Mouse (Mus musculus): Measurements from ENCODE around the gene Ppt2. TPM values are rescaled to one million over a fixed set of nuclear protein-coding genes. Genes with fewer than 3 reads are reported as not detected.

Gene Ppt2
- polyA plus RNA-seq, 1 experiment from 2014 or later = 39.1 TPM

DNA sequence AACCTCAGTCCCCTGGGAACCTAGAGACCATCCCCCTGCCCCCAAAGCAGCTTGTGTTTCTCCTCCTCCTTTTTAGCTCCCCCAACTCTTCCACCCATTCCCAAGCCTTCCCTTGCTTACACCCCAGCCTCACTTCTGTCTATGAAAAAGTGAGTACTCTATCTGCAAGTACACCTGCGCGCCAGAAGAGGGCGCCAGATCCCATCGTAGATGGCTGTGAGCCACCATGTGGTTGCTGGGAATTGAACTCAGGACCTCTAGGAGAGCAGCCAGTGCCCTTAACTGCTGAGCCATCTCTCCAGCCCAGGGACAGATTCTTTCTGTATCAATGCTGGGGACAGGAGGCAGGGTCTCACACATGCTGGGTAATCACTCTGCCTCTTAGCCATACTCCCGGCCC is 56.4 kb downstream of the Ppt2 start:
- no peaks in the 10 kb centered on the region for H3K36me3 ChIP-seq
- no peak overlapping the region for H3K4me2 ChIP-seq

GRCm38 (mm10) chr17:34569919-34570318 is 58.4 kb downstream of the Ppt2 start:
- Histone ChIP-seq H3K27ac (no peak overlapping the region), H3K9me3 (replicated peaks) (0 out of 2 replicates have a peak, but pooled peaks cover 3% of the 10 kb centered on the region), H3K36me3 (no peaks in the 10 kb centered on the region), H3K27me3 (no peaks in the 10 kb centered on the region), H3K4me1 (peaks cover 11% of the 10 kb centered on the region), H3K4me3 (replicated peaks) (no peak overlapping the region), H3K9ac (no peak overlapping the region), H3K4me2 (no peak overlapping the region)
- WGBS = 76% methylated on average over 4 of the region's 4 CpGs
- no peak for ATAC-seq (replicated peaks; ENCODE audit: low FRiP score)

More for the DNA sequence above, 56.4 kb downstream of the Ppt2 start:
- Histone ChIP-seq H3K4me1 (peaks cover 5% of the 10 kb centered on the region), H3K4me3 (replicated peaks) (no peak overlapping the region), H3K9ac (no peak overlapping the region), H3K27me3 (no peaks in the 10 kb centered on the region), H3K27ac (no peak overlapping the region), H3K9me3 (replicated peaks) (0 out of 2 replicates have a peak, but pooled peaks cover 3% of the 10 kb centered on the region)
- 19% methylated on average over 5 of the region's 5 CpGs for WGBS
- ATAC-seq (replicated peaks; ENCODE audit: low FRiP score) = no peak

DNA sequence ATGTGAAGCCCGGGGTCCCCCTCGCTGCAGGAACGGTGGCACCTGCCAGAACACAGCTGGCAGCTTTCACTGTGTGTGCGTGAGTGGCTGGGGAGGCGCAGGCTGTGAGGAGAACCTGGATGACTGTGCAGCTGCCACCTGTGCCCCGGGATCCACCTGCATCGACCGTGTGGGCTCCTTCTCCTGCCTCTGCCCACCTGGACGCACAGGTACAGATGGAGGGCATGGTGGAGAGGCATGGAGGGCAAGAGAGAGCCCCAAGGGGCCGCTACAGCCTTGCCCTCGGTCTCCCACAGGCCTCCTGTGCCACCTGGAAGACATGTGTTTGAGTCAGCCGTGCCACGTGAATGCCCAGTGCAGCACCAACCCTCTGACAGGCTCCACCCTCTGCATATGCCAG is 59.9 kb downstream of the Ppt2 start:
- H3K4me3 ChIP-seq (replicated peaks) = no peak overlapping the region
- no peak overlapping the region for H3K4me2 ChIP-seq
- H3K9me3 ChIP-seq (replicated peaks) = 0 out of 2 replicates have a peak, but pooled peaks cover 3% of the 10 kb centered on the region
- H3K4me1 ChIP-seq = peaks cover 23% of the 10 kb centered on the region
- no peak for ATAC-seq (replicated peaks; ENCODE audit: low FRiP score)
- WGBS = 75% methylated on average over 13 of the region's 13 CpGs
- H3K27me3 ChIP-seq = no peaks in the 10 kb centered on the region
- H3K27ac ChIP-seq = no peak overlapping the region
- no peak overlapping the region for H3K9ac ChIP-seq
- H3K36me3 ChIP-seq = no peaks in the 10 kb centered on the region

DNA sequence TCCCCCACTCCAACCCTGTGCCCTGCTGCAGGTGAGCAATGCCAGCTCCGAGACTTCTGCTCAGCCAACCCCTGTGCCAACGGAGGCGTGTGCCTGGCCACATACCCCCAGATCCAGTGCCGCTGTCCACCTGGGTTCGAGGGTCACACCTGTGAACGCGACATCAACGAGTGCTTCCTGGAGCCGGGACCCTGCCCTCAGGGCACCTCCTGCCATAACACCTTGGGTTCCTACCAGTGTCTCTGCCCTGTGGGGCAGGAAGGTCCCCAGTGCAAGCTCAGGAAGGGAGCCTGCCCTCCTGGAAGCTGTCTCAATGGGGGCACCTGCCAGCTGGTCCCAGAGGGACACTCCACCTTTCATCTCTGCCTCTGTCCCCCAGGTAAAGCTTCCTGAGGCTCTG is 61.0 kb downstream of the Ppt2 start:
- ATAC-seq (replicated peaks; ENCODE audit: low FRiP score) = no peak
- Histone ChIP-seq H3K4me3 (replicated peaks) (no peak overlapping the region), H3K27me3 (no peaks in the 10 kb centered on the region), H3K4me1 (peaks cover 23% of the 10 kb centered on the region), H3K9me3 (replicated peaks) (0 out of 2 replicates have a peak, but pooled peaks cover 3% of the 10 kb centered on the region), H3K27ac (no peak overlapping the region), H3K4me2 (no peak overlapping the region), H3K9ac (no peak overlapping the region), H3K36me3 (no peaks in the 10 kb centered on the region)
- WGBS = 66% methylated on average over 9 of the region's 9 CpGs

Other genes with a start within 250 kb of the Ppt2 start
- gene BC051142, start 229.7 kb downstream of the Ppt2 start, polyA plus RNA-seq (2015; fragmentation: Nextera tagmentation; extraction: Ambion mirVana) = 0.32 and 0.77 TPM in 2 replicates
- 0.09 TPM in 1 of 2 replicates, not detected in the other for gene Btnl4, start 151.2 kb downstream of the Ppt2 start, polyA plus RNA-seq (2015; fragmentation: Nextera tagmentation; extraction: Ambion mirVana)
- not detected in 2 replicates for gene Btnl6, start 111.2 kb downstream of the Ppt2 start, polyA plus RNA-seq (2015; fragmentation: Nextera tagmentation; extraction: Ambion mirVana)
- 8.7 and 11.8 TPM in 2 replicates for gene Notch4, start 64.2 kb downstream of the Ppt2 start, polyA plus RNA-seq (2015; fragmentation: Nextera tagmentation; extraction: Ambion mirVana)
- 20.8 and 22.6 TPM in 2 replicates for gene Gpsm3, start 38.7 kb downstream of the Ppt2 start, polyA plus RNA-seq (2015; fragmentation: Nextera tagmentation; extraction: Ambion mirVana)
- gene Pbx2, start 37.2 kb downstream of the Ppt2 start, polyA plus RNA-seq (2015; fragmentation: Nextera tagmentation; extraction: Ambion mirVana) = 14.9 and 16.7 TPM in 2 replicates
- 6.5 and 7.5 TPM in 2 replicates for gene Ager, start 30.6 kb downstream of the Ppt2 start, polyA plus RNA-seq (2015; fragmentation: Nextera tagmentation; extraction: Ambion mirVana)
- 166 and 168 TPM in 2 replicates for gene Rnf5, start 24.8 kb downstream of the Ppt2 start, polyA plus RNA-seq (2015; fragmentation: Nextera tagmentation; extraction: Ambion mirVana)
- gene Agpat1, start 24.2 kb downstream of the Ppt2 start, polyA plus RNA-seq (2015; fragmentation: Nextera tagmentation; extraction: Ambion mirVana) = 60.8 and 72.2 TPM in 2 replicates
- 3.5 and 4.4 TPM in 2 replicates for gene Egfl8, start 12.5 kb downstream of the Ppt2 start, polyA plus RNA-seq (2015; fragmentation: Nextera tagmentation; extraction: Ambion mirVana)
- 0.24 and 0.35 TPM in 2 replicates for gene Prrt1, start 1.0 kb upstream of the Ppt2 start, polyA plus RNA-seq (2015; fragmentation: Nextera tagmentation; extraction: Ambion mirVana)
- 17.2 and 18.4 TPM in 2 replicates for gene Fkbpl, start 16.3 kb upstream of the Ppt2 start, polyA plus RNA-seq (2015; fragmentation: Nextera tagmentation; extraction: Ambion mirVana)
- 86.2 and 98.2 TPM in 2 replicates for gene Atf6b, start 18.6 kb upstream of the Ppt2 start, polyA plus RNA-seq (2015; fragmentation: Nextera tagmentation; extraction: Ambion mirVana)
- 0.35 and 0.75 TPM in 2 replicates for gene Tnxb, start 42.0 kb upstream of the Ppt2 start, polyA plus RNA-seq (2015; fragmentation: Nextera tagmentation; extraction: Ambion mirVana)
- gene C4b, start 115.4 kb upstream of the Ppt2 start, polyA plus RNA-seq (2015; fragmentation: Nextera tagmentation; extraction: Ambion mirVana) = 0.73 and 2.0 TPM in 2 replicates
- gene Cyp21a1, start 176.1 kb upstream of the Ppt2 start, polyA plus RNA-seq (2015; fragmentation: Nextera tagmentation; extraction: Ambion mirVana) = 11.1 and 45.4 TPM in 2 replicates
- gene Stk19, start 208.4 kb upstream of the Ppt2 start, polyA plus RNA-seq (2015; fragmentation: Nextera tagmentation; extraction: Ambion mirVana) = 29.4 and 29.6 TPM in 2 replicates
- 62.7 and 73.0 TPM in 2 replicates for gene Dxo, start 208.5 kb upstream of the Ppt2 start, polyA plus RNA-seq (2015; fragmentation: Nextera tagmentation; extraction: Ambion mirVana)
- gene Skiv2l, start 221.7 kb upstream of the Ppt2 start, polyA plus RNA-seq (2015; fragmentation: Nextera tagmentation; extraction: Ambion mirVana) = 48.5 and 53.1 TPM in 2 replicates
- gene Nelfe, start 221.9 kb upstream of the Ppt2 start, polyA plus RNA-seq (2015; fragmentation: Nextera tagmentation; extraction: Ambion mirVana) = 101 and 116 TPM in 2 replicates
- gene Cfb, start 234.0 kb upstream of the Ppt2 start, polyA plus RNA-seq (2015; fragmentation: Nextera tagmentation; extraction: Ambion mirVana) = 12.1 and 13.3 TPM in 2 replicates

Measured in kidney, embryonic 15.5 days (tissue).